Mouse (Mus musculus): ENCODE results near the gene Minpp1. TPM values are rescaled to one million over a fixed set of nuclear protein-coding genes. Genes with fewer than 3 reads are reported as not detected.

The Minpp1 gene
- total and polyA plus RNA-seq, 2 experiments from 2014 or later = 59.1 to 144 TPM

- no peak overlapping the region for H3K4me2 ChIP-seq (ENCODE audit: low read depth, low read length)
- TF ChIP-seq CTCF (IDR thresholded peaks at IDR 0.05; ENCODE audit: low read depth) = no peak
- WGBS = 76% methylated on average over 5 of the region's 5 CpGs
- no peak for DNase-seq (ENCODE audit: low spot score)
- no peak overlapping the region for H3K9ac ChIP-seq (replicated peaks; ENCODE audit: low read length)
- H3K36me3 ChIP-seq (ENCODE audit: insufficient read depth, low read length) = no peaks in the 10 kb centered on the region
- no peak for ATAC-seq
- H3K27me3 ChIP-seq (ENCODE audit: insufficient read depth, low read length) = no peaks in the 10 kb centered on the region
- H3K4me1 ChIP-seq (ENCODE audit: insufficient read depth, low read length) = no peaks in the 10 kb centered on the region
- no peak overlapping the region for H3K27ac ChIP-seq
- H3K4me3 ChIP-seq (ENCODE audit: low read length) = no peak overlapping the region
- H3K9me3 ChIP-seq (ENCODE audit: low read length) = no peaks in the 10 kb centered on the region
Measured at GRCm38 (mm10) chr19:32550446-32550845, 64.9 kb downstream of the Minpp1 start.

GRCm38 (mm10) chr19:32551442-32551841 is 65.9 kb downstream of the Minpp1 start:
- Histone ChIP-seq H3K36me3 (ENCODE audit: insufficient read depth, low read length) (no peaks in the 10 kb centered on the region), H3K4me3 (ENCODE audit: low read length) (no peak overlapping the region), H3K9ac (replicated peaks; ENCODE audit: low read length) (no peak overlapping the region), H3K9me3 (ENCODE audit: low read length) (no peaks in the 10 kb centered on the region), H3K27me3 (ENCODE audit: insufficient read depth, low read length) (no peaks in the 10 kb centered on the region), H3K4me2 (ENCODE audit: low read depth, low read length) (no peak overlapping the region), H3K4me1 (ENCODE audit: insufficient read depth, low read length) (no peaks in the 10 kb centered on the region), H3K27ac (no peak overlapping the region)
- no peak for ATAC-seq
- no peak for TF ChIP-seq CTCF (IDR thresholded peaks at IDR 0.05; ENCODE audit: low read depth)
- WGBS = 70% methylated on average over 3 of the region's 3 CpGs
- no peak for DNase-seq (ENCODE audit: low spot score)

GRCm38 (mm10) chr19:32552106-32552505 is 66.5 kb downstream of the Minpp1 start:
- H3K9ac ChIP-seq (replicated peaks; ENCODE audit: low read length) = no peak overlapping the region
- H3K4me3 ChIP-seq (ENCODE audit: low read length) = no peak overlapping the region
- TF ChIP-seq CTCF (IDR thresholded peaks at IDR 0.05; ENCODE audit: low read depth) = no peak
- H3K9me3 ChIP-seq (ENCODE audit: low read length) = no peaks in the 10 kb centered on the region
- 73% methylated on average over 1 of the region's 1 CpGs for WGBS
- no peaks in the 10 kb centered on the region for H3K4me1 ChIP-seq (ENCODE audit: insufficient read depth, low read length)
- DNase-seq (ENCODE audit: low spot score) = no peak
- no peak for ATAC-seq
- no peak overlapping the region for H3K27ac ChIP-seq
- no peaks in the 10 kb centered on the region for H3K36me3 ChIP-seq (ENCODE audit: insufficient read depth, low read length)
- no peak overlapping the region for H3K4me2 ChIP-seq (ENCODE audit: low read depth, low read length)
- no peaks in the 10 kb centered on the region for H3K27me3 ChIP-seq (ENCODE audit: insufficient read depth, low read length)

GRCm38 (mm10) chr19:32553310-32553709 is 67.7 kb downstream of the Minpp1 start:
- Histone ChIP-seq H3K27me3 (ENCODE audit: insufficient read depth, low read length) (no peaks in the 10 kb centered on the region), H3K4me2 (ENCODE audit: low read depth, low read length) (no peak overlapping the region), H3K4me1 (ENCODE audit: insufficient read depth, low read length) (no peaks in the 10 kb centered on the region), H3K36me3 (ENCODE audit: insufficient read depth, low read length) (no peaks in the 10 kb centered on the region), H3K9ac (replicated peaks; ENCODE audit: low read length) (no peak overlapping the region), H3K27ac (no peak overlapping the region), H3K9me3 (ENCODE audit: low read length) (no peaks in the 10 kb centered on the region), H3K4me3 (ENCODE audit: low read length) (no peak overlapping the region)
- ATAC-seq (no peak), DNase-seq (ENCODE audit: low spot score) (no peak)
- no peak for TF ChIP-seq CTCF (IDR thresholded peaks at IDR 0.05; ENCODE audit: low read depth)
- WGBS = 81% methylated on average over 3 of the region's 3 CpGs

- Histone ChIP-seq H3K4me2 (ENCODE audit: low read depth, low read length) (no peak overlapping the region), H3K9me3 (ENCODE audit: low read length) (no peaks in the 10 kb centered on the region), H3K4me3 (ENCODE audit: low read length) (no peak overlapping the region), H3K27ac (no peak overlapping the region), H3K9ac (replicated peaks; ENCODE audit: low read length) (no peak overlapping the region), H3K36me3 (ENCODE audit: insufficient read depth, low read length) (no peaks in the 10 kb centered on the region), H3K27me3 (ENCODE audit: insufficient read depth, low read length) (no peaks in the 10 kb centered on the region), H3K4me1 (ENCODE audit: insufficient read depth, low read length) (no peaks in the 10 kb centered on the region)
- DNase-seq (ENCODE audit: low spot score) = peak; percentile 64
- no peak for TF ChIP-seq CTCF (IDR thresholded peaks at IDR 0.05; ENCODE audit: low read depth)
- WGBS = 16% methylated on average over 3 of the region's 3 CpGs
- peak; percentile 82 for ATAC-seq
Measured at GRCm38 (mm10) chr19:32555257-32555656, 69.7 kb downstream of the Minpp1 start.

Other genes starting within 250 kb of the Minpp1 start
- 30.9 and 32.5 TPM in 2 replicates for gene Sgms1, start 96.1 kb upstream of the Minpp1 start, total RNA-seq (2014; rRNA removed)
- 23.2 and 23.3 TPM in 2 replicates for gene Sgms1, start 96.1 kb upstream of the Minpp1 start, polyA plus RNA-seq (2015; fragmentation: Nextera tagmentation; extraction: Ambion mirVana)
- gene Rpl9-ps6, start 19.2 kb upstream of the Minpp1 start, total RNA-seq (2014; rRNA removed) = 27.9 and 35.0 TPM in 2 replicates
- 53.9 and 65.0 TPM in 2 replicates for gene Rpl9-ps6, start 19.2 kb upstream of the Minpp1 start, polyA plus RNA-seq (2015; fragmentation: Nextera tagmentation; extraction: Ambion mirVana)
- 6.5 and 7.1 TPM in 2 replicates for gene Papss2, start 110.0 kb downstream of the Minpp1 start, total RNA-seq (2014; rRNA removed)
- gene Papss2, start 110.0 kb downstream of the Minpp1 start, polyA plus RNA-seq (2015; fragmentation: Nextera tagmentation; extraction: Ambion mirVana) = 2.0 and 2.7 TPM in 2 replicates

Measured in hindbrain, postnatal 0 days (tissue).